Mouse (Mus musculus) erythroblast, embryonic 14.5 days (primary cell): ENCODE measurements around the gene Rnf4.

Experiments
- GATA1 ChIP-seq: IDR thresholded peaks from 2 replicates; pipeline ENCODE4 v1.6.1; 2012; ENCODE audit warnings: low read length, inconsistent platforms, mixed read lengths
- TAL1 ChIP-seq: IDR thresholded peaks from 3 replicates; pipeline ENCODE4 v1.6.1; 2012; ENCODE audit warnings: low read length, inconsistent platforms, mixed read lengths

GRCm38 (mm10) chr5:34326875-34327576 is 9.1 kb upstream of the Rnf4 start:
- TF ChIP-seq TAL1, result no peak
- TF ChIP-seq GATA1, result no peak
